Mouse (Mus musculus): ENCODE data around the gene Hist1h3i.

Gene Hist1h3i

DNA sequence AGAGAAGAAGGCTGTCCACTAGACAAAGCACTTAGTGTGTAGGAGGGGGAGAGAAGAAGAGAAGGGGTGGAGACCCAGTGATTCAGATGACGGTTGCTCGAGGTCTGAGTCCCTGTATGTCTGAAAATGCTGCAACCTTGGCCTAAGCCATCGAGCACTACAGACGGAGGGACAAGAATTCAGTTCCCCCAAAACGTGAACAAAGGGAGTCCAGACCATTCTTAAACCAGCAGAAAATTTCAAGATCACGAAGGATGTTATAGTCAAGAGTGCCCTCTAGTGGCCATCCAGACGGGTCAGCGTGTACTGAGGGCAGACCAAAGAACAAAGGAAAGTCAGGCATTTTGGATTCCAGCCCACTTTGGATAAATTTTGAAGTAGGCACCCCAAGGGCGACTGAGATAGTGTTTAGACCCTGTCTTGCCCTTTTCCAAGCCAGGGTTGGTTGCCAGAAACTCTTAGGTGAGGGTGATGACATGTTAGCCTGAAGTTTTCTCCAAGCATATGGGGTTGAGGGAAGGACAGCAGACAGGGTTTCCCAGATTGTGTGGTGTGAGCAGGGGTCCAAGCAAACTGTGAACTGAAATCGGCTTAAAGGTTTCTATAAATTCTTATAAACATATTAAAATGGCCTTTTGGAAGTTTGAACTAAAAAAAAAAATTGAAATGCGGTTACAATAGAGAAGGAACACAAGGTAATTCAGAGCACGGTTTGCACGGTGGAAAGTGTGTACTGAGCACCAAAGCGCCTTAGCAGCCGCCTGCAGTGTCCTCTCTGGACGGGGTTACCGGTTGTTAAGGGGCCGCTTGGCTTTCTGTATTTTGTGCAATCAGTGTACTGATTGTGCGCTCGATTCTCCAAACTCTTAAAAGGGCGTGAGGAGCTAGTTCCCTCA, 48.9 kb downstream of the Hist1h3i start:
- no peak for DNase-seq (ENCODE audit: low spot score)

DNA sequence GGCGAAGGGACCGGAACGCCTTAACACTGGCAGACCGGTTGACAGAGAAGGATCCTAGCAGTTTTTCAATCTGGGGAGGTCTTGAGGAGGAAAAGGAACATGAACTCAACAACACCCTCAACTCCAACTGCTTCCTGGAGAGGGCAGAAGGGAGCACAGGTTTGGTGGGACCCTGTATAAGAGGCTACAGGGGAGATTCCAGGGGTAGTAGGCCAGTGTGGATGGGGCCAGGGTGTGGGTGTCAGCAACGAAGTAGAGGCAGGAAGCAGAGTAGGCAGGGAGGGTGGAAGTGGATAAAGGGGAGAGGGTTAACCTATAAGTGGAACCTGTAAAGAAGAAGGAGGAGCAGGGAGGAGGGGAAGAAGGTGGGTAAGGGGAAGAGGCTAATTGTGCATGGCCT, 49.7 kb downstream of the Hist1h3i start:
- DNase-seq (ENCODE audit: low spot score), result no peak

All from urinary bladder, postnatal 10 days (tissue).